Mouse (Mus musculus): ENCODE measurements around the gene Kdm4d. TPM values are rescaled to one million over a fixed set of nuclear protein-coding genes. Genes with fewer than 3 reads are reported as not detected.

Gene Kdm4d
- polyA plus RNA-seq, 1 experiment from 2014 or later, result 0.26 TPM

- Histone ChIP-seq H3K27ac (no peak overlapping the region), H3K9ac (no peak overlapping the region)
Observed at GRCm38 (mm10) chr9:14440347-14440746, 59.9 kb downstream of the Kdm4d start.

GRCm38 (mm10) chr9:14433252-14433939 is 66.9 kb downstream of the Kdm4d start:
- Histone ChIP-seq H3K27ac (no peak overlapping the region), H3K4me3 (no peak overlapping the region), H3K4me2 (replicated peaks) (no peak overlapping the region), H3K4me1 (no peaks in the 10 kb centered on the region; the same call in 1 of the 2 replicates), H3K36me3 (no peaks in the 10 kb centered on the region), H3K27me3 (no peaks in the 10 kb centered on the region), H3K9ac (no peak overlapping the region), H3K9me3 (no peaks in the 10 kb centered on the region)
- WGBS, result 46% methylated on average over 11 of the region's 11 CpGs
- no peak for ATAC-seq (ENCODE audit: insufficient number of reproducible peaks, insufficient read depth, low FRiP score, low TSS enrichment)

More at GRCm38 (mm10) chr9:14440347-14440746, 59.9 kb downstream of the Kdm4d start:
- H3K9me3 ChIP-seq, result no peaks in the 10 kb centered on the region
- H3K36me3 ChIP-seq, result no peaks in the 10 kb centered on the region
- no peak overlapping the region for H3K4me3 ChIP-seq
- WGBS, result 89% methylated on average over 1 of the region's 1 CpGs
- no peaks in the 10 kb centered on the region for H3K4me1 ChIP-seq
- no peaks in the 10 kb centered on the region for H3K27me3 ChIP-seq
- no peak for ATAC-seq (ENCODE audit: insufficient number of reproducible peaks, insufficient read depth, low FRiP score, low TSS enrichment)
- H3K4me2 ChIP-seq (replicated peaks), result no peak overlapping the region

Other genes with a start within 250 kb of the Kdm4d start
- 28.2 and 28.9 TPM in 2 replicates for gene Sesn3, start 225.4 kb downstream of the Kdm4d start, polyA plus RNA-seq (2016; fragmentation: Nextera tagmentation; extraction: Ambion mirVana)
- gene Endod1, start 119.0 kb downstream of the Kdm4d start, polyA plus RNA-seq (2016; fragmentation: Nextera tagmentation; extraction: Ambion mirVana), result 10.7 and 11.9 TPM in 2 replicates
- gene Cwc15, start 135 bp upstream of the Kdm4d start, polyA plus RNA-seq (2016; fragmentation: Nextera tagmentation; extraction: Ambion mirVana), result 176 and 177 TPM in 2 replicates
- gene Amotl1, start 144.6 kb upstream of the Kdm4d start, polyA plus RNA-seq (2016; fragmentation: Nextera tagmentation; extraction: Ambion mirVana), result 33.7 and 35.1 TPM in 2 replicates
- gene Piwil4, start 240.3 kb upstream of the Kdm4d start, polyA plus RNA-seq (2016; fragmentation: Nextera tagmentation; extraction: Ambion mirVana), result 0.08 and 0.18 TPM in 2 replicates